Mouse (Mus musculus): ENCODE results near the gene Sfr1. TPM values are rescaled to one million over a fixed set of nuclear protein-coding genes. Genes with fewer than 3 reads are reported as not detected.

Sfr1 gene
- polyA plus RNA-seq, 1 experiment from 2014 or later, result 158 TPM

DNA sequence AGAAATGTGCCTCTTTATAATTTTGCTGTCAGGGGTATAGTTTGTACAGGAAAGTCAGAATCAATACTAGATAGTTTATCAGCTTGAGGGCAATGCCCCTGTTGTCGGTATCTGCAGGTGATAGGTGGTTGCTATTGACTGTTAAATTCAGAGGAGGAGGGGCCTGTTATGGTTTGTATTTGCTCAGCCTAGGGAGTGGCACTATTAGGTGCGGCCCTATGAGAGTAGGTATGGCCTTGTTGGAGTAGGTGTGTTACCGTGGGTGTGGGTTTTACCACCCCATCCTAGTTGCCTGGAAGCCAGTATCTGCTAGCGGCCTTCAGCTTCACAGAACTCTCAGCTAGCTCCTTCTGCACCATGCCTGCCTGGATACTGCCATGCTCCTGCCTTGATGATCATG is 22.4 kb downstream of the Sfr1 start:
- no peak overlapping the region for H3K27ac ChIP-seq (replicated peaks)
- H3K27me3 ChIP-seq (replicated peaks), result no peaks in the 10 kb centered on the region
- no peaks in the 10 kb centered on the region for H3K4me1 ChIP-seq
- ATAC-seq (ENCODE audit: low FRiP score), result no peak
- H3K9ac ChIP-seq (replicated peaks), result no peak overlapping the region
- no peak overlapping the region for H3K4me2 ChIP-seq
- H3K36me3 ChIP-seq, result no peaks in the 10 kb centered on the region
- H3K9me3 ChIP-seq (replicated peaks), result no peaks in the 10 kb centered on the region
- 86% methylated on average over 4 of the region's 4 CpGs for WGBS
- no peak overlapping the region for H3K4me3 ChIP-seq (replicated peaks)

DNA sequence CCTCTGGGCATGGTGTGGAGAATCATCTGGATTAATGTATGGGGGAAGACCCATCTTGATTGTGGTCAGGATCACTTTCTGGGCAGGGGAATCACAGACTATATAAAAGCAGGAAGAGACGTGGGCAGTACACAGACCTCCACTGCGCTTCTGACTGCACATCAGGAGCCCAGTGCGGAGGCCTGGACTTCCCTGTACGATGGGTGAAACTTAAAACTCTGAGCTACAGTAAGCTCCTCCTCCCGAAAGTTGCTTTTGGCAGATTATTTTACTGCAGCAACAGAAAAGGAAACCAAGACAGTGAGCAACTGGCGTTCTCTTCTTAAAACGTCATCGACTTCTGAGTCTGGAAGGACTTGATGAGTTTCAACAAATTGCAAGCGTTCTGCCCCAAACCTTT is 23.4 kb downstream of the Sfr1 start:
- Histone ChIP-seq H3K4me2 (no peak overlapping the region), H3K4me1 (no peaks in the 10 kb centered on the region), H3K9me3 (replicated peaks) (no peaks in the 10 kb centered on the region), H3K9ac (replicated peaks) (no peak overlapping the region), H3K4me3 (replicated peaks) (no peak overlapping the region), H3K36me3 (no peaks in the 10 kb centered on the region), H3K27ac (replicated peaks) (no peak overlapping the region), H3K27me3 (replicated peaks) (no peaks in the 10 kb centered on the region)
- no peak for ATAC-seq (ENCODE audit: low FRiP score)
- 92% methylated on average over 9 of the region's 9 CpGs for WGBS

- H3K27me3 ChIP-seq (replicated peaks), result no peaks in the 10 kb centered on the region
- H3K9ac ChIP-seq (replicated peaks), result no peak overlapping the region
- H3K4me2 ChIP-seq, result no peak overlapping the region
- 79% methylated on average over 19 of the region's 19 CpGs for WGBS
- no peaks in the 10 kb centered on the region for H3K4me1 ChIP-seq
- no peaks in the 10 kb centered on the region for H3K36me3 ChIP-seq
- H3K4me3 ChIP-seq (replicated peaks), result no peak overlapping the region
- H3K9me3 ChIP-seq (replicated peaks), result no peaks in the 10 kb centered on the region
- no peak overlapping the region for H3K27ac ChIP-seq (replicated peaks)
- no peak for ATAC-seq (ENCODE audit: low FRiP score)
Measured at GRCm38 (mm10) chr19:47755625-47756024, 24.1 kb downstream of the Sfr1 start.

GRCm38 (mm10) chr19:47777847-47778246 is 46.4 kb downstream of the Sfr1 start:
- Histone ChIP-seq H3K36me3 (no peaks in the 10 kb centered on the region), H3K9me3 (replicated peaks) (no peaks in the 10 kb centered on the region), H3K4me3 (replicated peaks) (no peak overlapping the region), H3K27me3 (replicated peaks) (no peaks in the 10 kb centered on the region), H3K9ac (replicated peaks) (no peak overlapping the region), H3K4me2 (no peak overlapping the region), H3K4me1 (no peaks in the 10 kb centered on the region), H3K27ac (replicated peaks) (no peak overlapping the region)
- no peak for ATAC-seq (ENCODE audit: low FRiP score)
- WGBS, result 76% methylated on average over 6 of the region's 6 CpGs

DNA sequence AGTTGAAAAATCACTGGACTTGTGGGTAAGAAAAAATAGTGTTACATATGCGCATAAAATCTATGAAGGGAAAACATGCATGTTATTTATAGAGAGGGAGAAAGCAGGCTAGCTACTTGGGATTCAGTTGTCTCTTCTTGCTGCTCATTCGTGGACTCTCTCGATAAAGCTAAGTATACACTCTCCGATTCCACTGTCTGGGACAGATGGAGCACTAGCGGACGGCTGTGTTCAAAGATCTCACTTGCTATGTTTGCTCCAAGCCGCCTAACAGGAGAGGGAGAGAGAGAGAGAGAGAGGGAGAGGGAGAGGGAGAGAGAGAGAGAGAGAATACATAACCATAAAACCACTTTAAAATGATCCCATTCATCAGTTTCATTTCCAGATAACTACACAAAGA is 48.7 kb downstream of the Sfr1 start:
- no peak for ATAC-seq (ENCODE audit: low FRiP score)
- WGBS, result 91% methylated on average over 7 of the region's 7 CpGs

GRCm38 (mm10) chr19:47780972-47781371 is 49.5 kb downstream of the Sfr1 start:
- H3K27ac ChIP-seq (replicated peaks), result no peak overlapping the region
- WGBS, result 82% methylated on average over 11 of the region's 11 CpGs
- no peaks in the 10 kb centered on the region for H3K27me3 ChIP-seq (replicated peaks)
- no peaks in the 10 kb centered on the region for H3K9me3 ChIP-seq (replicated peaks)
- ATAC-seq (ENCODE audit: low FRiP score), result no peak
- no peak overlapping the region for H3K9ac ChIP-seq (replicated peaks)
- no peak overlapping the region for H3K4me3 ChIP-seq (replicated peaks)
- H3K36me3 ChIP-seq, result no peaks in the 10 kb centered on the region
- no peaks in the 10 kb centered on the region for H3K4me1 ChIP-seq
- H3K4me2 ChIP-seq, result no peak overlapping the region

More for the DNA sequence above, 48.7 kb downstream of the Sfr1 start:
- Histone ChIP-seq H3K4me2 (no peak overlapping the region), H3K9me3 (replicated peaks) (no peaks in the 10 kb centered on the region), H3K4me3 (replicated peaks) (no peak overlapping the region), H3K4me1 (no peaks in the 10 kb centered on the region), H3K27me3 (replicated peaks) (no peaks in the 10 kb centered on the region), H3K36me3 (no peaks in the 10 kb centered on the region), H3K27ac (replicated peaks) (no peak overlapping the region), H3K9ac (replicated peaks) (no peak overlapping the region)

GRCm38 (mm10) chr19:47783898-47784297 is 52.4 kb downstream of the Sfr1 start:
- no peak overlapping the region for H3K27ac ChIP-seq (replicated peaks)
- H3K9me3 ChIP-seq (replicated peaks), result no peaks in the 10 kb centered on the region
- H3K9ac ChIP-seq (replicated peaks), result no peak overlapping the region
- H3K36me3 ChIP-seq, result no peaks in the 10 kb centered on the region
- 92% methylated on average over 6 of the region's 6 CpGs for WGBS
- H3K4me1 ChIP-seq, result no peaks in the 10 kb centered on the region
- no peaks in the 10 kb centered on the region for H3K27me3 ChIP-seq (replicated peaks)
- H3K4me3 ChIP-seq (replicated peaks), result no peak overlapping the region
- no peak for ATAC-seq (ENCODE audit: low FRiP score)
- H3K4me2 ChIP-seq, result no peak overlapping the region

Small RNA genes within 50 kb of the gene (microRNA-seq; reads per million reads assigned to microRNA genes)
- not detected for gene Mir8090

Other genes starting within 250 kb of the Sfr1 start
- gene Stn1, start 194.2 kb upstream of the Sfr1 start, polyA plus RNA-seq (2015; fragmentation: Nextera tagmentation; extraction: Ambion mirVana), result 27.2 and 31.9 TPM in 2 replicates
- 5.5 and 7.3 TPM in 2 replicates for gene Slk, start 152.0 kb upstream of the Sfr1 start, polyA plus RNA-seq (2015; fragmentation: Nextera tagmentation; extraction: Ambion mirVana)
- gene Col17a1, start 39.6 kb upstream of the Sfr1 start, polyA plus RNA-seq (2015; fragmentation: Nextera tagmentation; extraction: Ambion mirVana), result 0.23 and 0.36 TPM in 2 replicates
- gene Gsto1, start 123.3 kb downstream of the Sfr1 start, polyA plus RNA-seq (2015; fragmentation: Nextera tagmentation; extraction: Ambion mirVana), result 156 and 169 TPM in 2 replicates
- gene Gsto2, start 133.9 kb downstream of the Sfr1 start, polyA plus RNA-seq (2015; fragmentation: Nextera tagmentation; extraction: Ambion mirVana), result 1.4 and 1.8 TPM in 2 replicates
- gene Cfap43, start 187.6 kb downstream of the Sfr1 start, polyA plus RNA-seq (2015; fragmentation: Nextera tagmentation; extraction: Ambion mirVana), result 0.51 and 0.98 TPM in 2 replicates
- 3.6 and 7.8 TPM in 2 replicates for gene Itprip, start 187.6 kb downstream of the Sfr1 start, polyA plus RNA-seq (2015; fragmentation: Nextera tagmentation; extraction: Ambion mirVana)
- gene Cfap58, start 206.0 kb downstream of the Sfr1 start, polyA plus RNA-seq (2015; fragmentation: Nextera tagmentation; extraction: Ambion mirVana), result 0.47 and 0.59 TPM in 2 replicates

Data from neural tube, embryonic 15.5 days (tissue).